Mouse (Mus musculus): ENCODE measurements at regions not wholly inside any gene's neighbourhood (a gene's known extent, or its start where the extent isn't known, plus 50 kb on each side); places are given as distances from the start of the nearest gene placed in this dataset.
A peak's percentile ranks its signal among the peaks of the same experiment; 100 is the strongest.

- Histone ChIP-seq H3K27me3 (ENCODE audit: control insufficient read depth, insufficient read depth, low read length) (no peaks in the 10 kb centered on the region), H3K4me1 (ENCODE audit: control insufficient read depth, insufficient read depth, insufficient read length, low read length) (no peaks in the 10 kb centered on the region), H3K27ac (ENCODE audit: insufficient read depth, low read depth, low read length) (no peak overlapping the region), H3K4me3 (ENCODE audit: low read depth, low read length) (no peak overlapping the region), H3K36me3 (ENCODE audit: control insufficient read depth, insufficient read depth, low read length) (no peaks in the 10 kb centered on the region)
- 57% methylated on average over 12 of the region's 12 CpGs for WGBS
- no peak for TF ChIP-seq POLR2A (IDR thresholded peaks at IDR 0.05; ENCODE audit: low read depth, low read length)
- TF ChIP-seq CTCF (IDR thresholded peaks at IDR 0.05; ENCODE audit: extremely low read depth, insufficient read length, insufficient replicate concordance, low read depth, low read length) = no peak
Measured at GRCm38 (mm10) chr5:73846096-73846782, 195.1 kb downstream of the Spata18 start.

GRCm38 (mm10) chr5:73846783-73847151, 195.6 kb downstream of the Spata18 start:
- H3K4me1 ChIP-seq (ENCODE audit: control insufficient read depth, insufficient read depth, insufficient read length, low read length) = no peaks in the 10 kb centered on the region
- no peak overlapping the region for H3K27ac ChIP-seq (ENCODE audit: insufficient read depth, low read depth, low read length)
- no peaks in the 10 kb centered on the region for H3K27me3 ChIP-seq (ENCODE audit: control insufficient read depth, insufficient read depth, low read length)
- TF ChIP-seq CTCF (IDR thresholded peaks at IDR 0.05; ENCODE audit: extremely low read depth, insufficient read length, insufficient replicate concordance, low read depth, low read length) (no peak), POLR2A (IDR thresholded peaks at IDR 0.05; ENCODE audit: low read depth, low read length) (no peak)
- H3K36me3 ChIP-seq (ENCODE audit: control insufficient read depth, insufficient read depth, low read length) = no peaks in the 10 kb centered on the region
- WGBS = 35% methylated on average over 6 of the region's 6 CpGs
- H3K4me3 ChIP-seq (ENCODE audit: low read depth, low read length) = no peak overlapping the region

GRCm38 (mm10) chr5:73851501-73851900, 200.3 kb downstream of the Spata18 start:
- H3K36me3 ChIP-seq (ENCODE audit: control insufficient read depth, insufficient read depth, low read length) = no peaks in the 10 kb centered on the region
- no peaks in the 10 kb centered on the region for H3K27me3 ChIP-seq (ENCODE audit: control insufficient read depth, insufficient read depth, low read length)
- H3K27ac ChIP-seq (ENCODE audit: insufficient read depth, low read depth, low read length) = no peak overlapping the region
- WGBS = 52% methylated on average over 2 of the region's 2 CpGs
- TF ChIP-seq CTCF (IDR thresholded peaks at IDR 0.05; ENCODE audit: extremely low read depth, insufficient read length, insufficient replicate concordance, low read depth, low read length) (no peak), POLR2A (IDR thresholded peaks at IDR 0.05; ENCODE audit: low read depth, low read length) (no peak)
- H3K4me1 ChIP-seq (ENCODE audit: control insufficient read depth, insufficient read depth, insufficient read length, low read length) = no peaks in the 10 kb centered on the region
- no peak overlapping the region for H3K4me3 ChIP-seq (ENCODE audit: low read depth, low read length)

- 40% methylated on average over 22 of the region's 22 CpGs for WGBS
- no peak overlapping the region for H3K27ac ChIP-seq (ENCODE audit: insufficient read depth, low read depth, low read length)
- no peaks in the 10 kb centered on the region for H3K4me1 ChIP-seq (ENCODE audit: control insufficient read depth, insufficient read depth, insufficient read length, low read length)
Measured at GRCm38 (mm10) chr5:73854025-73854773, 203.0 kb downstream of the Spata18 start.

GRCm38 (mm10) chr5:73854774-73855371, 203.7 kb downstream of the Spata18 start:
- no peak for TF ChIP-seq CTCF (IDR thresholded peaks at IDR 0.05; ENCODE audit: extremely low read depth, insufficient read length, insufficient replicate concordance, low read depth, low read length)
- 71% methylated on average over 18 of the region's 18 CpGs for WGBS
- Histone ChIP-seq H3K36me3 (ENCODE audit: control insufficient read depth, insufficient read depth, low read length) (no peaks in the 10 kb centered on the region), H3K4me1 (ENCODE audit: control insufficient read depth, insufficient read depth, insufficient read length, low read length) (no peaks in the 10 kb centered on the region), H3K27me3 (ENCODE audit: control insufficient read depth, insufficient read depth, low read length) (no peaks in the 10 kb centered on the region), H3K27ac (ENCODE audit: insufficient read depth, low read depth, low read length) (no peak overlapping the region), H3K4me3 (ENCODE audit: low read depth, low read length) (no peak overlapping the region)

More at GRCm38 (mm10) chr5:73854025-73854773, 203.0 kb downstream of the Spata18 start:
- Histone ChIP-seq H3K4me3 (ENCODE audit: low read depth, low read length) (no peak overlapping the region), H3K27me3 (ENCODE audit: control insufficient read depth, insufficient read depth, low read length) (no peaks in the 10 kb centered on the region), H3K36me3 (ENCODE audit: control insufficient read depth, insufficient read depth, low read length) (no peaks in the 10 kb centered on the region)
- TF ChIP-seq CTCF (IDR thresholded peaks at IDR 0.05; ENCODE audit: extremely low read depth, insufficient read length, insufficient replicate concordance, low read depth, low read length) (peak; percentile 72; the same call in 1 of the 2 replicates), POLR2A (IDR thresholded peaks at IDR 0.05; ENCODE audit: low read depth, low read length) (no peak)

GRCm38 (mm10) chr5:73859320-73859719, 208.1 kb downstream of the Spata18 start:
- TF ChIP-seq CTCF (IDR thresholded peaks at IDR 0.05; ENCODE audit: extremely low read depth, insufficient read length, insufficient replicate concordance, low read depth, low read length) = no peak
- TF ChIP-seq POLR2A (IDR thresholded peaks at IDR 0.05; ENCODE audit: low read depth, low read length) = no peak
- H3K4me3 ChIP-seq (ENCODE audit: low read depth, low read length) = no peak overlapping the region
- H3K27ac ChIP-seq (ENCODE audit: insufficient read depth, low read depth, low read length) = no peak overlapping the region
- 17% methylated on average over 1 of the region's 1 CpGs for WGBS
- H3K4me1 ChIP-seq (ENCODE audit: control insufficient read depth, insufficient read depth, insufficient read length, low read length) = no peaks in the 10 kb centered on the region
- H3K36me3 ChIP-seq (ENCODE audit: control insufficient read depth, insufficient read depth, low read length) = no peaks in the 10 kb centered on the region
- H3K27me3 ChIP-seq (ENCODE audit: control insufficient read depth, insufficient read depth, low read length) = no peaks in the 10 kb centered on the region

- peak; percentile 63; the same call in 1 of the 2 replicates for TF ChIP-seq CTCF (IDR thresholded peaks at IDR 0.05; ENCODE audit: extremely low read depth, insufficient read length, insufficient replicate concordance, low read depth, low read length)
- no peak for TF ChIP-seq POLR2A (IDR thresholded peaks at IDR 0.05; ENCODE audit: low read depth, low read length)
- H3K27me3 ChIP-seq (ENCODE audit: control insufficient read depth, insufficient read depth, low read length) = no peaks in the 10 kb centered on the region
- 70% methylated on average over 9 of the region's 9 CpGs for WGBS
- no peaks in the 10 kb centered on the region for H3K36me3 ChIP-seq (ENCODE audit: control insufficient read depth, insufficient read depth, low read length)
- no peak overlapping the region for H3K4me3 ChIP-seq (ENCODE audit: low read depth, low read length)
- H3K4me1 ChIP-seq (ENCODE audit: control insufficient read depth, insufficient read depth, insufficient read length, low read length) = no peaks in the 10 kb centered on the region
- H3K27ac ChIP-seq (ENCODE audit: insufficient read depth, low read depth, low read length) = no peak overlapping the region
Measured at GRCm38 (mm10) chr5:73864138-73864761, 204.0 kb downstream of the Usp46 start.

Data from small intestine, adult 2 months (tissue).